Mouse (Mus musculus): ENCODE measurements at regions not wholly inside any gene's neighbourhood (a gene's known extent, or its start where the extent isn't known, plus 50 kb on each side); places are given as distances from the start of the nearest gene placed in this dataset.
A peak's percentile ranks its signal among the peaks of the same experiment; 100 is the strongest.

DNA sequence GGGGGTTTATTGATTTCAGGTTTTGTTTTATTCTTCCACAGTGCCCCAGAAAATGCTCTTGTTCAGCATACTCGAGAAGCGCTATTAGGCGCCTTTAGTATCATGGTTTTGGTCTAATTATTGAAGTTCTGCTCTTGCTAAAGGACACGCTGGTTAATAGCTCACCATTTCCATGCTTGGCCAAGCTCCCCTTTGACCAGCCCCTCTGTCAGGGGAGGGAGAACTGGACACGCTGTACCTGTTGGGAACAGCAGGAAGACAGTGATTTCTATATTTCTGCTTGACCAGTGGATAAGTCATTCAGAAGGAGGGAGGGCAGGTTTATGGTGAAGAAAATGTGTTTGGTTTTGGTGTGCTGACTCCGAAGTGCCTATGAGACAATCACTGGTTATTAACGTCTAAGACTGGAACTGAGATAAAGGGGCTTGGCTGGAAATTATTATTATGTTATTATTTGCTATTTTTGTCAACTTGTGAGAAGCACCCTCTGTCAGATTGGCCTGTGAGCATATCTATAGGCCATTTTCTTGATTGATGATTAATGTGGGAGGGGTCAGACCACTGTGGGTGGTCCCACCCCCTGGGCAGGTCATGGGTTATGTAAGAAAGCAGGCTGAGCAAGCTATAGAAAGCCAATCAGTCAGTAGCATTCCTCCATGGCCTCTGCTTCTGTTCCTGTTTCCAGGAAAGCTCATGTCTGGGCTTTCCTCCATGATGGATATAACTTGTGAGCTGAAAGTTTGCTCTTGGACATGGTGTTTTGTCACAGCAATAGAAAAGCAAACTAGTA is 51.2 kb upstream of the Tanc2 start:
- no peak for DNase-seq (ENCODE audit: low read depth, low spot score)

DNA sequence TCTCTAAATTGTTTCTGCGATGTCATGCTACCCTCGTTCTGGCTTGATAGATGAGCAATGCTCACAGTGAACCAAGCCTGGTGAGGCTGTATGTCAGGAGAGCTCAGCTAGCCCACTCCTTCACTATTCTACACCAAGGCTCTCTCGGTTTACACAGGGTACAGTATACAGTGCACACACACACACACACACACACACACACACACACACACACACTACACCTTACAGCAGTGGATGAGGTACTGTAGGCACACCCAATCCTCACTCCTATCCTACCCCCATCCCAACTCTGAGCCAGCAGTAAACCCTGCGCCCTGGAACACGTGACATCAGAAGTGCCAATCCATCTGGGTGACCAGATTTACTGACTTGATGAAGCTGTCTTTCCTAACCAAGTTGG is 57.2 kb upstream of the Tanc2 start:
- DNase-seq (ENCODE audit: low read depth, low spot score) = no peak

DNA sequence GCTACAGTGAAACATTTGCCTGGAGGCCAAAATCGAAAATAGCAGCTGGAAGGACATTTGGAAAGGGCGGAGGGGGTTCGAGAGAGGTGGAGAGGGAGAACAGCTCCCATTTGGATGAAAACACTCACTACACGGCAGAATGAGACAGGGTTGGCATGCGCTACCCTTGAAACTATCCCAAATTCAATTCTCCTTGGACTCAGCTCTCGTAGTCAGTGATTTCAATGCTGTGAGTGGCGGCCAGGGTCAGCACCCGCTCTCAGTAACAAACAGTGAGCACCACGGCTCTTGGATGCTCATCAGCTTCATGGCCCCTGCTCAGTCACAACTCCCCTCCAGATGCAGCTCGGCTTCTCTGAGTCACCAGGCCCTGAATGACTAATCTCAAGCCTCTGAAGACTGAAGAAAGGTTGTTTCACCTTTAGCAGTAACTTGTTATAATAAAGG is 59.1 kb upstream of the Tanc2 start:
- no peak for DNase-seq (ENCODE audit: low read depth, low spot score)

DNA sequence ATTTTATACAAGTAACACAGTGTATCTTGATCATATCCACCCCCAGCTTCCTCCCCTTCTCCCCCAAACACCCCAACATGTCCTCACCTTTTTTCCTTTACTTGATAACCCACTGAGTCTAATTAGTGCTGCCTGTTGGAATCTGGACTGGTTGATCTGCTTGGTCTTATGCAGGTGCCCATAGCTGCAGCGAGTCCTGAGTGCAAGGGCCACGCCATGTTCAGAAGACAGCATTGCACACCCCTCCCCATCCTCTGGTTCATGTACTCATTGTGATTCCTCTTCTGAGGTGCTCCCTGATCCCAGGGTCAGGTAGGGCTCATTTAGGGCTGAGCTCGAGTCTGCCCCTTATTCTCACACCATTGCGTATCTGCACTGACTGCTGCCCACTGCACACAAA is 63.7 kb upstream of the Tanc2 start:
- no peak for DNase-seq (ENCODE audit: low read depth, low spot score)

DNA sequence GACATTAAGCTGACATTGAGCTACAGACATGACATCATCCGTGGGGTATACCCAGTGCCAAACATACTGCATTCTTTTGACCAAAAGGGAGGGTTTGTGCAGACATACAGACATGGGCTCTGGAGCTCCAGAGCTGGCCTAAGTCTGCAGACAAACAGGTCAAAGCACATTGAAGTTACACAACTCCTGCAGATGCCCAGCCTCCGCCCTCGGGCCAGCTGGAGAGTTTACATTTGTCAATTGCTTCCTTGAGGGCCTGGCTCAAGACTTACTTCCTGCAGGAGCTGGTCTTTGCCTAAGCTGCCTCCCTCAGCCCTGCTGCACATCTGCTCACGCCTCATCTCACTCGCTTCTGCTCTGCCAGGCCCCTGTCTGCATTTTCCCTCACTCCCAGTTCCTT is 64.2 kb upstream of the Tanc2 start:
- DNase-seq (ENCODE audit: low read depth, low spot score) = no peak

DNA sequence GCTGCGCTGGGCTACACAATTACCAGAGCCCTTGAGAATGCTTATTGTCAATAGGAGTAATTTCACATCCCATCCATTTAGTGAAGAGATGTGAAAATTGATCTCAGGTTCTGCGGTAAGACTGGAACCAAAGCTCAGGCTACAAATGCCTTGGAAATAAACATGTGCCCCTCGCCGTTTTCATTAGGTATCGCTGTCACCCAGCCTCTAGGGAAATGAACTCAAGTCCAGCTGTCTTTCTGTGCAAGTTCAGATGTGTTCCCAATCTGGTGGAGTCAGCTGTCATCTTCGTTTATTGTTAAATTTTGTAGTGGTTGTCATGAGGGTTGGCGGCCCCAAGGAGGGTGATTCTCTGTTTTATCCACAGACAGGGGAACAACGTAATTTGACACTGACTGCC is 65.4 kb upstream of the Tanc2 start:
- DNase-seq (ENCODE audit: low read depth, low spot score) = no peak

DNA sequence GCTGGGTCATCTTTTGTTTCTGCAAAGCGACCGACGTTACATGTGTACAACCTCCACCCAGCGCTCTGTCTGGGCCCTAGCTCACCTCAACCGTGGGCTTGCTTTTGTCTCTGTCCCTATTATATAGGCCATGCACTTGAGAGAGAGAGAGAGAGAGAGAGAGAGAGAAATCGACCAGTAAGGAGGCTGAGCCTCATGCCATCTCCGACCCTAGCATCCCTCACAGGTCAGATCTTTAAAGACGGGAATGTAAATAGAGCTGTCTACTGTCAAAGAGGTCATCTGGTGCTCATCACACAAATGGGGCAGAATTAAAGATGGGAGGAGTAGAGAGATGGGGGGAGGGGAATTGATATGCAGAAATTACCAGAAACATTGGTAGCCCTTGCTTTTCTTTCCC is 66.0 kb upstream of the Tanc2 start:
- no peak for DNase-seq (ENCODE audit: low read depth, low spot score)

DNA sequence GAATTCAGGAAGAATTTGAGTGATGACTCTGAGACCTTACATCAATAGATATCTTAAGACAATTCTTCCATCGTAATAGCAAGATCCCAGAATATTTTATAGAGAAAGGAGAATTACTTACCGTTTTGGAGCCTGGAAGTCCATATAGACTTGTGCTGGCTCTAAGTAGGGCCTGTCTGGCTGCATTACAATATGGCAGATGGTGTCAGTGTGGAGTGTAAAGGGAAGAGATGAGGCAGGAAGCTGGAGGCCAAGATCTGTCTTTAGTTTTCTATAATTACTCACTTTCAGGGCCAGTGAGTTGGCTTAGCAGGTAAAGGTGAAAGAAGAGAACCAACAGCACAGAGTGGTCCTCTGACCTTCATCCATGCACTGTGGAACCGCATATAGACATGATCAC is 63.9 kb upstream of the March10 start:
- no peak for DNase-seq (ENCODE audit: low read depth, low spot score)

DNA sequence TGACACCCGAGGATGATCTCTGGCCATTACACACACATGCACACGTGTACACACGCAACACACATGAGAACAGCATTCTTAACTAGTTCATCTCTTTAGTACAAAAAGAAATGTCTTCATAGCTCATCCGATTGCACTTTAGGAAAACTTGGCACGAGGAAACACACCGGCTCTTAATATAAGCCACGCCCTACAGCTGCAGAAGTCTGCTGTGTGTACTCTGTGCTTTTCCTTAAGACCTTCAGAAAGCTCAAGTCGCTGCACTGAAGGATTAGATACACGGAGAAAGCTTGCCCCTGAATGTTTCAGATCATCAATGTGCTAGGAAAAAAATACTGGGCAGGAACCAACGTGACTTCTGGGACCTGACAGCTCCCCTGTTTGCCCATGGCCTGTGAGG is 56.7 kb upstream of the March10 start:
- DNase-seq (ENCODE audit: low read depth, low spot score) = no peak

DNA sequence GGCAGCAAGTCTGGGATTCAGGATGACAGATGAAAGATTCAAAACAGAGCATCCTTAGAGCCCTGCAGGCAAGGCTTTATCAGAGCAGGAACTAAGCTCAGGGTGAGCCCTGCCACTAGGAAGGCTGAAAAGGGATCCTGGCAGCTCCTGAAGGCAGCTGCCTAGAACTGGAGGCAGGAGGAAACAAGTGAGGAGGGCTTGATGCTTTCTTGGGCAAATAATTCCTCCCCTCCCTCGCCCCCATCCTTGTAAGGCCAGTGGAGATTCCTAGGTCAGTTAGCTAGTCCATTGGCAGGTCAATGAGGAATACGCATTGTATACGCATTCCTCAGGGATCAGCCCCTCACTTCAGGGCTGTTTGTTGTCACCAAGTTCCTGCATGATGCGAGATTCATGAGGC is 54.1 kb upstream of the March10 start:
- DNase-seq (ENCODE audit: low read depth, low spot score) = no peak

DNA sequence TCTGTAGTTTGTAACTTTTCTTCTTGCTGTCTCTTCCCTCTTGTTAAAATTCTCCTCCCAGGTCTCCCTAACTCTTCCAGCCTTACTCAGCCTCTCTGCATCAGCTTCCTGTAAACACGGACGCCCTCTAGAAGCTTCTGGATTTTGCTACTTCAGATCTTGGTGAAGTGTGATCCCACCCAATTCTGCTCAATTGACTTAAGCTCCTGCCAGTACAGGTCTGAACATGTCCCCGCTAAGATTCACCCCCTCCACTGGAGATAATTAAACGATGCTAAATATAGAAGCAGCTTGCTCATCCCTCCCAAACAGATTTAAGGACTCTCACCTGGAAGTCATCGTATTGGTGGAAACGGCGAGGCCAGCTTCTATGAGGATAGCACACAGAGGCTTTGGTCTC is 53.5 kb upstream of the March10 start:
- DNase-seq (ENCODE audit: low read depth, low spot score) = no peak

DNA sequence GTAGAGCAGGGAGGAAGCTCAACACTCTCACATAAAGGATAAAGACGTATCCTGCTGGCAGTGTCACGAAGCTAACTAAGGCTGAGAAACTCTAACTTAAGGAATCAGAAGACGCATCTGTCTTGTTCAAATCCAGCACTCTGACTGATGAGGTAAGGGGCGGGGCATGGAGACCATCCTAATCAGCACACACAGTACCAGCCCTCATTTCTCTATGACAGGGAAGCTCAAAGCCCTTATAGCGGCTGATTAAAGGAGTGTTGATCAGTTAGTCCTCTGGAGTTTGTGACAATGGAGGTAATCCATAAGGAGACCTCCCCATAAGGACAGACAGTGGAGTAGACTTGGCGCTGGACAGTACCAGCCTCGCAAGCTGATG is 52.1 kb upstream of the March10 start:
- DNase-seq (ENCODE audit: low read depth, low spot score) = no peak

DNA sequence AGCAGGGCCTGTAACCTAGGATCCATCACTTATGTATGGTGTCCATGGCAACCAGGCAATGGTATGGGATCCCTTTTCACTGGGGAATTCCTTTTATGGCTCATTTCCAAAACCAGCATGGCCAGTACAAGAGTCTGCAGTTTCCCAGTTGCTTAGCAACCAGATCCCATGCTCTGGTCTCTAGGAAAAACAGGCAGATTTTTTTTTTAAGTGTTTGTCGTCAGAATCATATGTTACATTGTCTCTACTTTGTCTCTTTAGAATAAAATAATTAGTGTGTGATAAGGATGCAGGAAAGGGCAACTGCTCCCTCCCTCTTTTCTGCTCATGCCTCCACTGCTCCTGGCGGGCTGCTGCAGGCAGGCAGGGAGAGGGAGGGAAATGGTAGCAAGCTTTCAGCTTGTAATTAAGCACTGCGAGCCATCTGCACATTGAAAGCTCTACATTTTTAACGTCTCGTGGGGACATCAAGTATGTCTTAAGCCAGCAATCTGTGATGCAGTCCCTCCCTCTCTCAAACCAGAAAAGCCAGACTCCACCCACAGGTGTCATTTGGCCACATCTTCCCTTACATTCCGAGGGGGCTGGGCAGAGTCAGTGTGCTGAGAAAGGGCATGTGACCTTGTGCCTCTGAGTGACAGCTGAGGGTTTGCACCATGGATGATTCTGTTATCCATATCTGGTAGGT is 51.6 kb upstream of the March10 start:
- peak; percentile 76 for DNase-seq (ENCODE audit: low read depth, low spot score)

DNA sequence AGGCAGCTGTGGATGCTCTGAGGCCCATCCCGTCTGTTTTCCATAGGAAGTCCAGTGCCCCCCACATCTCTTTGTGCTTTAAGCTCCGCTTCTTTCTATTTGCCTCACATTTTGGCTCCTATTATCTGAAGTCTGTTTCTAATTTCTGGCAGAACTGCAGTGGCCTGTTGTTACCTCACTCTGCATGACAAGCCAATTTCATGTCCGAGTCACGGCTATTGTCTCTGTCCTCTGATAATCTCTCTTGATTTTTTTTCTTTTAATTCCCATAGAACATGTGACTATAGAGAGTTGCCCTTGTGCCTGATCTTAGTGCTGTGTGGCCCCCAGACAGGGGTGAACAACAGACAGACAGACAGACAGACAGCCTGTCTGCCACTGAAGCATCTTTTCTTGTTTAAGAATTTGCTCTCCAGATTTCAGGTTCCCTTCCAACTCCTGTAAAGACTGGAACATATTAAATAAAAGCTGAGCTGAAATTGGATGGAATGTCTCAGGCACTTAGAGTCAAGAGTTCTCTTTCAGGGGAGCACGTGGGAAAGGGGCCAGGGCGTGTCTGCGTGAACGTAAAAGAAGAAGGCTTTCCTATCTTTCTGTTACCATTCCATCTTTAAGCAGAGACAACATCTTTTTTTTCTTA is 50.9 kb upstream of the March10 start:
- DNase-seq (ENCODE audit: low read depth, low spot score) = no peak
